Comparison of ENCODE assay signal across 9 mouse cellular contexts in the genomic region with DNA sequence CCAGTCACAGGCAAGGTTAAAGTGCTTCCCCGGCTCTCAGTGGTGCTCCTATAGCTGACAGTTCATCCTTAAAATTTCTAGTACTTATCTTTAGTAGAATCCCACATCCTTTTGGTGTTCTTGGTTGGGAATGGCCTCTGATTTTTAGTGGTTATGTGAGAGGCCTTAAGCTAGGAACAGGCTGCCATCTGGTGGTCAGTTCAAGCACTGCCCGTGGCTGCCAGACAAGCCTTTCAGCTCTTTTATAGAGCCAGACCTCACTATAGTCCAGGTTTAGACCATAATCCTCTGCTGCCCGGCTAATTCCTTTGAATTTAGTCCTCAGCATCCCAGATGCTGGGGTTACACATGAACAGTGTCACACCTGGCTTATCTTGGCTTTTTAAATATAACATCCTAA. TPM values are rescaled to one million over a fixed set of nuclear protein-coding genes. Genes with fewer than 3 reads are reported as not detected.
DNase-seq lines count a peak whose midpoint lies in the region; ATAC-seq and TF ChIP-seq lines count a peak whose summit lies in the region.
"Had no signal": no experiment of that assay in that cellular context is flagged by ENCODE, and none has a peak within 500 bp of the region (broad histone marks: within the 10 kb centered on the region; RNA-seq: fewer than 3 reads in every experiment).

No protein-coding gene starts in this region.

- H3K4me2 ChIP-seq in heart, embryonic 16.5 days (ENCODE audit: low read depth, low read length), result no peak overlapping the region

- 0 out of 2 replicates have a peak, but pooled peaks have one; percentile 35 for ATAC-seq in G1E (ENCODE audit: extremely low read depth, insufficient number of reproducible peaks, low FRiP score, poor library complexity, severe bottlenecking)
- 0 out of 2 replicates have a peak, but pooled peaks have one; percentile 32 for ATAC-seq in heart, embryonic 16.5 days (replicated peaks; ENCODE audit: extremely low read depth, insufficient read depth, low FRiP score)

- H3K9ac ChIP-seq in heart, embryonic 16.5 days (ENCODE audit: low read length), result no peak overlapping the region

- no peak overlapping the region for H3K4me3 ChIP-seq in G1E (ENCODE audit: low read depth, low read length)
- peak overlapping the region; percentile 71 for H3K4me3 ChIP-seq in erythroblast, embryonic 14.5 days (replicated peaks)
- H3K4me3 ChIP-seq in heart, embryonic 16.5 days (ENCODE audit: low read length), result no peak overlapping the region
- no peak overlapping the region for H3K4me3 ChIP-seq in layer of hippocampus, adult 2 months
- H3K4me3 ChIP-seq in lung, adult 2 months (replicated peaks; ENCODE audit: extremely low read depth, low read depth, low read length), result no peak overlapping the region
- H3K4me3 ChIP-seq: myocyte had no signal

- peaks cover 30% of the 10 kb centered on the region for H3K4me1 ChIP-seq in G1E (ENCODE audit: insufficient read depth, low read depth, low read length)
- H3K4me1 ChIP-seq in erythroblast, embryonic 14.5 days (ENCODE audit: control insufficient read depth), result peaks cover 54% of the 10 kb centered on the region
- no peaks in the 10 kb centered on the region for H3K4me1 ChIP-seq in heart, embryonic 16.5 days (ENCODE audit: control insufficient read depth, insufficient read depth, low read length)
- no peaks in the 10 kb centered on the region; the same call in 1 of the 2 replicates for H3K4me1 ChIP-seq in lung, adult 2 months (ENCODE audit: control insufficient read depth, insufficient read depth, low read length)

- TF ChIP-seq CTCF in G1E (IDR thresholded peaks at IDR 0.05; ENCODE audit: low read depth, low read length), result peak; percentile 91
- TF ChIP-seq CTCF in layer of hippocampus, adult 2 months (conservative IDR thresholded peaks at IDR 0.05), result peak; percentile 99
- peak; percentile 85 for TF ChIP-seq CTCF in lung, adult 2 months (IDR thresholded peaks at IDR 0.05; ENCODE audit: insufficient read depth, low read length)

- 26% methylated on average over 3 of the region's 3 CpGs for WGBS in heart, embryonic 16.5 days
- WGBS in lung, adult 2 months, result 17% methylated on average over 3 of the region's 3 CpGs

- H3K27me3 ChIP-seq in G1E (ENCODE audit: insufficient read depth, low read length), result no peaks in the 10 kb centered on the region
- no peaks in the 10 kb centered on the region for H3K27me3 ChIP-seq in erythroblast, embryonic 14.5 days (ENCODE audit: control insufficient read depth)
- H3K27me3 ChIP-seq in heart, embryonic 16.5 days (ENCODE audit: control insufficient read depth, insufficient read depth, low read length), result no peaks in the 10 kb centered on the region

- H3K27ac ChIP-seq in heart, embryonic 16.5 days (ENCODE audit: low read length), result no peak overlapping the region
- no peak overlapping the region for H3K27ac ChIP-seq in layer of hippocampus, adult 2 months

- no peaks in the 10 kb centered on the region for H3K9me3 ChIP-seq in G1E (replicated peaks)
- H3K9me3 ChIP-seq in erythroblast, embryonic 14.5 days (ENCODE audit: control insufficient read depth, low read length), result no peaks in the 10 kb centered on the region
- H3K9me3 ChIP-seq in heart, embryonic 16.5 days (replicated peaks; ENCODE audit: control insufficient read depth, low read length), result no peaks in the 10 kb centered on the region

- TF ChIP-seq POLR2A in lung, adult 2 months (IDR thresholded peaks at IDR 0.05; ENCODE audit: borderline replicate concordance, extremely low read depth, low read depth, low read length), result no peak

- peaks cover 93% of the 10 kb centered on the region for H3K36me3 ChIP-seq in G1E (replicated peaks)
- H3K36me3 ChIP-seq in erythroblast, embryonic 14.5 days (ENCODE audit: control insufficient read depth), result peaks cover 100% of the 10 kb centered on the region
- peaks cover 35% of the 10 kb centered on the region for H3K36me3 ChIP-seq in heart, embryonic 16.5 days (ENCODE audit: control insufficient read depth, insufficient read depth)

- DNase-seq in G1E (ENCODE audit: low spot score), result peak; percentile 35
- peak; percentile 91 for DNase-seq in brain, adult 2 months (ENCODE audit: low read depth, low spot score)
- DNase-seq in layer of hippocampus, adult 2 months (ENCODE audit: low spot score in 2 of 2), result peak; percentile 72 to 86
- peak; percentile 76 for DNase-seq in lung, adult 2 months
- peak; percentile 79 for DNase-seq in retina, postnatal 1 day
- peak; percentile 61 to 73 for DNase-seq in urinary bladder, adult 18-20 months (ENCODE audit: low spot score in 2 of 2)

RNA-seq across cellular contexts. Expression of a gene that starts 41.3 kb away (rescaled TPM):
- total RNA-seq in G1E (2014; fragmentation: Nextera tagmentation), result 25.1 and 39.2 TPM in 2 replicates
- 27.5 and 30.4 TPM in 2 replicates for total RNA-seq in G1E (2017)
- 18.3 and 19.0 TPM in 2 replicates for polyA plus RNA-seq in G1E (2012)
- 7.0 and 7.3 TPM in 2 replicates for polyA plus RNA-seq in erythroblast, embryonic 14.5 days (2012)
- 46.7 and 48.6 TPM in 2 replicates for polyA plus RNA-seq in heart, embryonic 16.5 days (2015; fragmentation: Nextera tagmentation; extraction: Ambion mirVana)
- total RNA-seq in layer of hippocampus, adult 2 months (2021), result 10 to 100 TPM; 39.3 to 40.4 TPM
- 16.9 and 24.0 TPM in 2 replicates for polyA plus RNA-seq in lung, adult 2 months (2012; rRNA removed)

Comparison
In these comparisons a context has a peak if more than half of its experiments do, and no peak if none do; other contexts are left out.
1. DNase-seq: peak in every context shown above with its lines; median percentile 91 in brain, adult 2 months; 79 in layer of hippocampus, adult 2 months; 79 in retina, postnatal 1 day; 76 in lung, adult 2 months; 67 in urinary bladder, adult 18-20 months; 35 in G1E.